Mouse (Mus musculus): ENCODE measurements around the gene Mtfp1.

GRCm38 (mm10) chr11:4138964-4139363 is 43.7 kb upstream of the Mtfp1 start:
- TF ChIP-seq CTCF (IDR thresholded peaks at IDR 0.05; ENCODE audit: borderline replicate concordance, control insufficient read depth, extremely low read depth, insufficient read depth, low read length, poor library complexity) (no peak), POLR2A (IDR thresholded peaks at IDR 0.05; ENCODE audit: control insufficient read depth, extremely low read depth, insufficient read depth, low read length, poor library complexity) (no peak)

Data from thymus, adult 2 months (tissue).